Mouse (Mus musculus) common myeloid progenitor, adult 5-6 weeks (primary cell): ENCODE results near the gene Strada. TPM values are rescaled to one million over a fixed set of nuclear protein-coding genes. Genes with fewer than 3 reads are reported as not detected.
A peak's percentile ranks its signal among the peaks of the same experiment; 100 is the strongest.
"Not testable (repeated sequence)": the region's sequence is repeated elsewhere in the genome, so short reads cannot be mapped to it uniquely, and the experiment has no call there.

ENCODE experiments used
- ATAC-seq: replicated peaks from 2 replicates; pipeline ENCODE4 v1.8.0; 2016; ENCODE audit warnings: low read depth, mild to moderate bottlenecking, moderate TSS enrichment, inconsistent platforms; ENCODE audit not compliant: poor library complexity, severe bottlenecking
- total RNA-seq: library from RNA; stranded (forward); fragments of 200-1000, 187-1606 nt; gene quantifications from 2 replicates; pipeline ENCODE4 v1.2.3, GENCODE M21; 2017

The Strada gene
- total RNA-seq, 1 experiment from 2014 or later: 25.4 TPM

- peak; percentile 19; the same call in 1 of the 2 replicates for ATAC-seq
Measured at GRCm38 (mm10) chr11:106158081-106158929, 43.7 kb downstream of the Strada start.

- no peak for ATAC-seq
Measured at GRCm38 (mm10) chr11:106157154-106157553, 44.8 kb downstream of the Strada start.

DNA sequence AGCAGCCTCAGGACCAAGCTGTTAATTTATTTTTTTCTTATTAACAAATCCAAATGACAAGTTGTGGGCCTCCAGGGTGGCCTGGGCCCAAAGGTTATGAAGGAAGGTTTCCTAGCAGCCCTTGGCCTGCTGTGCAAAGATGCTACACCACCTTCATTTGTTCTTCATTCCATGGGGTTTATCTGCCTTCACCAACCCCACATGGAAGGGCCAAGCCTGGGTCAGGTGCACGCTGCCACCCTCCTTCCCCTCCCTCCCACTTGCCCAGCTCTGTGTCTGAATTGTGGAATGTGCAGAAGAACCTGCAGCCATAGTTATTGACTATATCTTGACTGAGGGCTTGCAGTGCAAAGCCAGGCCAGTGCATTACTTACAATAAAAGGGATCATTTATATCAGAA lies 45.7 kb downstream of the Strada start:
- no peak for ATAC-seq

GRCm38 (mm10) chr11:106155761-106156160 lies 46.2 kb downstream of the Strada start:
- no peak for ATAC-seq

GRCm38 (mm10) chr11:106154770-106155169 lies 47.2 kb downstream of the Strada start:
- no peak for ATAC-seq

GRCm38 (mm10) chr11:106154091-106154490 lies 47.9 kb downstream of the Strada start:
- ATAC-seq: no peak

DNA sequence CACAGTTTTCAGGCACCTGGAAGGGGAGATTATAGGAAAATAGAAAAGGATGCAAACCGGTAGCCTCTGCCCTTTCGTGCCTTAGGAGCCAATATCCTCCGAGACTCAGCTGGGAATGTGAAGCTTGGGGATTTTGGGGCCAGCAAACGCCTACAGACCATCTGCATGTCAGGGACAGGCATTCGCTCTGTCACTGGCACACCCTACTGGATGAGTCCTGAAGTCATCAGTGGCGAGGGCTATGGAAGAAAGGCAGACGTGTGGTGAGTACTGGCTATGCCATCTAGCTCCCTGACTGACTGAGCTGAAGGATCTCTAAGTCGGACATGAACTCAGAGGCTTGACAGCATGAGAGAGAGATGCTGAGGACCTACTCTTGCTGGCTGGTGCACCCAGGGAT lies 49.8 kb downstream of the Strada start:
- no peak for ATAC-seq

GRCm38 (mm10) chr11:106151219-106151618 lies 50.7 kb downstream of the Strada start:
- no peak for ATAC-seq

DNA sequence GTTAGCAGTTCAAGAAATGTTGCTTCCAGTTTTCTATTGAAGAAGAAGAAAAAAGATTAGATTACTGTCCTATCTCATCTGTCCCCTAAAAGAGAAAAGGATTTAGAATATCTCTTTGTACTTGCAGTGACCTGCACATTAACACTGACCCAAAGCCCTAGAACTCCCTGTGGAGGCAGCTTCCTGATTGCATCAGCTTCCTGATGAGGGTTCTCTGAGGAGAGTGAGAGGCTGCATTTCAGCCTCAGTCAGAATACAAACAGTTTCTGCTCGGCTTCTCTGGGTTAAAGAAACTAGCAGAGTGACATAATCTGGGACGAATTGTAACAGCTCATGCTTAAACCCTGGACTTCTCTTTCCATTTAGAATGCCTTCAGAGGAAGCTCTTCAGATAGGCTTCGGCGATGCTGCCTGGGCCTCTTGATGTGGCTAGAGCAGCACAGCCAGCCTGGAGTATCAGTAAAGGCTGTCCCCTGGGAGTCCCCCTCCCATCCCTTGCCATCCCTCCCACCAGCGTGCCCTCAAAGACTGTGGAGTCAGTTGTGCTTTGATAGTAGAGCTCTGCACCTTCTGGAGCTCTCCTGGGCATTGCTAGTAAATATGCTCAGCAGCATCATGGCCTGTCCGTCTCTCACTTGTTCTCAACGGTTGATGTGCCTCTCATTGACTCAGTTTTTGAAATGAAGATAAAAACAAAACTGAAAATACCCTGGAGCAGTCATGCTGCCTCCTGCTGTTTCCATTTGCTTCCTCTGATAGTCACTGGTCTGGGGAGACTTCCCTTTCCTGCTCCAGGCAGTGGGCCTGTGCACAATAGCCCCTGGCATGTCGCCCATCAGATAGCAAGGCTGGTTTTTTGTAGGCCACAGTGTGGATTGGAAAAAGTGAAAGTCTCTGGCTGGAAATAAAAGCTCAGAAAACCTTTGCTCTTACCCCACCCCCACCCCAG lies 67.1 kb downstream of the Strada start:
- ATAC-seq: peak; percentile 94

DNA sequence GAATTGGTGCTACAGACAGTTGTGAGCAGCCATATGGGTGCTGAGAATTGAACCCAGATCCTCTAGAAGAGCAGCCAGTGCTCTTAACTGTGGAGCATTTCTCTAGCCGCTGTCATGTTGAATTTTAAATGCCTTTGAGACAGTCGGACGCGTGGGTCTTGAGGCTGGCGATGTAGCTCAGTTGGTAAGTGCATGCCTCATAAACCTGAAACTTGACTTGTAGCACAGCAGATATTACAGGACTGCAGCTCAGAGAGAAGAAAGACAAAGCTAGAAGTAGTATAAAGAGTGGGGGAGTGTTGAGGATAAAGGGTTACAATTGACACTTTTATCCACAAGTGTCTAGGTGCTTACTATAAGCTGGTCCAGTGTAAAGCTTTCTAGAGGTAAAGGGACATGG lies 69.5 kb downstream of the Strada start:
- ATAC-seq: no peak

DNA sequence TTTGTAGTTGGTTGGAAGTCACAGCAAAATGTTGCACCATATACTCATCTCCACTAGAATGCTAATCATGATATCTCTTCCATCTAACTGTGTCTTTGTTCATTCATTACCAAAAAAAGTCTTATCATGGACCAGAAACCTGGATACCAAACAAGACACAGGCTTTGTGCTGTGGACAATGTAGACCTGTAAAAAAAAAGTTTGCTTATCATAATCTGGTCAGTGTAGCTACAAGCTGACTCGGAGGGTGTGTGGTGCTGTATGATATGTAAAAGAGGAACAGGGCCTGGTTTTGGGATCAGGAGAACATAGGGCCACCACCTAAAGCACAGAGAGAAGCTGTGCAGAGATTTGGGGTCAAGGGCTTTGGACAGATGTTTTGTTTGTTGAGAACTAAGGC lies 72.5 kb downstream of the Strada start:
- ATAC-seq: peak; percentile 79

DNA sequence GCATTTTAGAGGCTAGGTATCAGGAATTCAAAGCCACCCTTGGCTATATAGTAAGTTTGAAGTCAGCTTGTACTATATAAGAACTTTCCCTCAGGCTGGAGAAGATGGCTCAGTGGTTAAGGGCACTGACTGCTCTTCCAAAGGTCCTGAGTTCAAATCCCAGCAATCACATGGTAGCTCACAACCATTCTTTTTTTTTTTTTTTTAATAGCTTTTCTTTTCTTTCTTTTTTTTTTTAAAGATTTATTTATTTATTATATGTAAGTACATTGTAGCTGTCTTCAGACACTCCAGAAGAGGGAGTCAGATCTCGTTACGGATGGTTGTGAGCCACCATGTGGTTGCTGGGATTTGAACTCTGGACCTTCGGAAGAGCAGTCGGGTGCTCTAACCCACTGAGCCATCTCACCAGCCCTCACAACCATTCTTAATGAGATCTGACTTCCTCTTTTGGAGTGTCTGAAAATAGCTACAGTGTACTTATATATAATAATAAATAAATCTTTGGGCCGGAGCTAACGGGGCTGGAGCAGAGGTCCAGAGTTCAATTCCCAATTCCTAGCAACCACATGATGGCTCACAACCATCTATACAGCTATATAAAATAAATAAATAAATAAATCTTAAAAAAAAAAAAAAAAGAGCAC lies 75.1 kb downstream of the Strada start:
- not testable (repeated sequence) for ATAC-seq

- ATAC-seq: no peak
Measured at GRCm38 (mm10) chr11:106125827-106126226, 76.1 kb downstream of the Strada start.

- ATAC-seq: no peak
Measured at GRCm38 (mm10) chr11:106124784-106125183, 77.2 kb downstream of the Strada start.

DNA sequence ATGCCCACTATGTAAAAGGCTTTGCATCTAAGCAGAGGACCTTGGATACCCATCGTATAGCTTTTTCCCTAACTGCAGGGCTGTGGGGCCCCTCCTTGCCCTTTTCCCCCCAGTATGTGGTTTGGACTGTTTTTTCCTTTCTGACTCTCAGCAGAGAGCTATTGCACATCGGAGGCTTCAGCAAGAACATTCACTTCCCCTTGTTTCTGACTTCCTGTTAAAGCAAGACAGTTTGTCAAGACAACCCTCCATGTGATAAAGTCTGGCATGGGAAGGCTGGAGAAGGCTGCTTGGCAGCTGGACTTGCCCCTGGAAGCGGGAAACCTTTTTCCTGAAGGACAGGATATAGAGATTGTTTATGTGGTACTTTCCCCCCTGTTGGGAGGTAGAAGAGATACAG lies 79.2 kb downstream of the Strada start:
- peak; percentile 97 for ATAC-seq

- no peak for ATAC-seq
Measured at GRCm38 (mm10) chr11:106122221-106122620, 79.7 kb downstream of the Strada start.
